Mouse (Mus musculus) myocyte (in vitro differentiated cells): Measurements from ENCODE around the gene Zan. TPM values are rescaled to one million over a fixed set of nuclear protein-coding genes. Genes with fewer than 3 reads are reported as not detected.

ENCODE experiments used
- H3K27me3 ChIP-seq: one replicate; pipeline ENCODE4 v1.6.1; 2011; ENCODE audit not compliant: control insufficient read depth, insufficient read depth, insufficient read length
- H3K36me3 ChIP-seq: one replicate; pipeline ENCODE4 v1.6.1; 2011; ENCODE audit not compliant: control insufficient read depth, insufficient read depth
- H3K4me2 ChIP-seq: one replicate; pipeline ENCODE4 v1.6.1; 2011; ENCODE audit warnings: low read depth, control low read depth
- H3K4me3 ChIP-seq: one replicate; pipeline ENCODE4 v1.5.1; 2011; ENCODE audit warnings: mild to moderate bottlenecking, control low read depth, moderate library complexity
- H3K79me2 ChIP-seq: one replicate; pipeline ENCODE4 v1.6.1; 2011; ENCODE audit not compliant: control insufficient read depth, insufficient read depth
- H3ac ChIP-seq: one replicate; pipeline ENCODE4 v1.6.1; 2011; ENCODE audit not compliant: control insufficient read depth, insufficient read length
- CEBPB ChIP-seq: IDR thresholded peaks from 2 replicates; pipeline ENCODE4 v1.6.1; 2011; ENCODE audit warnings: mild to moderate bottlenecking, moderate library complexity; ENCODE audit not compliant: poor library complexity, insufficient read depth, severe bottlenecking
- E2F4 ChIP-seq: IDR thresholded peaks from one replicate; pipeline ENCODE4 v1.6.1; 2011; ENCODE audit warnings: mild to moderate bottlenecking, control low read depth, moderate library complexity; ENCODE audit not compliant: insufficient read depth
- MAX ChIP-seq: IDR thresholded peaks from one replicate; pipeline ENCODE4 v1.6.1; 2011; ENCODE audit warnings: low read depth, mild to moderate bottlenecking, control low read depth
- MYOD1 ChIP-seq, 3 experiments: IDR thresholded peaks; one replicate each; pipeline ENCODE4 v1.6.1; 2011; ENCODE audit warnings: control low read depth in 2 of 3, low read depth in 2 of 3, mild to moderate bottlenecking in 2 of 3, moderate library complexity in 1 of 3; ENCODE audit not compliant: insufficient read length in 2 of 3, control insufficient read depth in 1 of 3
- MYOG ChIP-seq, 3 experiments: IDR thresholded peaks; one replicate each; pipeline ENCODE4 v1.6.1; 2011; ENCODE audit warnings: control low read depth in 2 of 3, low read depth in 2 of 3, mild to moderate bottlenecking in 2 of 3; ENCODE audit not compliant: insufficient read length in 2 of 3, control insufficient read depth in 1 of 3, insufficient read depth in 1 of 3
- POLR2A ChIP-seq: IDR thresholded peaks from one replicate; pipeline ENCODE4 v1.6.1; 2011; ENCODE audit warnings: low read depth, mild to moderate bottlenecking, control low read depth, moderate library complexity; ENCODE audit not compliant: insufficient read length
- POLR2AphosphoS2 ChIP-seq: IDR thresholded peaks from one replicate; pipeline ENCODE4 v1.6.1; 2011; ENCODE audit warnings: low read depth, control low read depth; ENCODE audit not compliant: insufficient read length
- REST ChIP-seq: IDR thresholded peaks from one replicate; pipeline ENCODE4 v1.6.1; 2011; ENCODE audit warnings: mild to moderate bottlenecking, control low read depth, moderate library complexity; ENCODE audit not compliant: insufficient read depth, insufficient read length
- SRF ChIP-seq: IDR thresholded peaks from one replicate; pipeline ENCODE4 v1.6.1; 2011; ENCODE audit warnings: low read depth; ENCODE audit not compliant: control insufficient read depth, insufficient read length
- TCF12 ChIP-seq: IDR thresholded peaks from one replicate; pipeline ENCODE4 v1.6.1; 2011; ENCODE audit warnings: mild to moderate bottlenecking, control low read depth; ENCODE audit not compliant: poor library complexity, insufficient read depth, severe bottlenecking
- TCF3 ChIP-seq: IDR thresholded peaks from one replicate; pipeline ENCODE4 v1.6.1; 2011; ENCODE audit warnings: low read depth, control low read depth; ENCODE audit not compliant: insufficient read length
- USF1 ChIP-seq: IDR thresholded peaks from one replicate; pipeline ENCODE4 v1.6.1; 2011; ENCODE audit warnings: low read depth, mild to moderate bottlenecking, control low read depth, moderate library complexity
- polyA plus RNA-seq: library from polyadenylated mRNA; unstranded; fragments of >200 nt; fragmentation: generic; extraction: Trizol; gene quantifications from one replicate; pipeline ENCODE4 v1.2.1, GENCODE M21; 2012; ENCODE audit warnings: missing spikeins

Gene Zan
- polyA plus RNA-seq, 1 experiment, result 0.01 TPM

DNA sequence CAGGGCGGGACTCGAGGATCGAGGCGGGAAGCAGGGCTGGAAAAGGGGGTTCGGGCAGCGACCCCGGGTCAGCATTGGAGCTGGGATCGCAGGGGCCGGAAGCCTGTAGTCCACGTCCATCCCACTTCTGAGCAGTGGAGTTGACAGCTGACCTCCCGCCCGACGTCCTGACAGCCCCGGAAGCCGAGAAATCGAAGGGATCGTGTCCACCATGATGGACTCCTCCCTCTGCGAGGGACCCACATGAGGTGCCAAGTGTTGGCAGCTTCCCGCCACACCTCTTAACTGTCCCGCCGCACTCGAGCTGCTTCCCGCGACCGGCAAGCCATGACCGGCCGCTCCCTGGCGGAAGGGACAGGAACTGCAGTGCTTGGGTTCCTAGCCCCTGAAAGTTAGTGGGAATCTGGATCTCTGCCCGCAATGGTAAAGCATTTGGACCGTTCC, 25.8 kb upstream of the Zan start:
- no peaks in the 10 kb centered on the region for H3K36me3 ChIP-seq
- peak overlapping the region; percentile 58 for H3K4me3 ChIP-seq
- H3K27me3 ChIP-seq, result no peaks in the 10 kb centered on the region
- peak overlapping the region; percentile 94 for H3ac ChIP-seq
- TF ChIP-seq E2F4 (peak; percentile 62), POLR2AphosphoS2 (peak; percentile 52), MYOD1 (IDR thresholded peaks at IDR 0.05; ENCODE audit: control insufficient read depth in 1 of 3, insufficient read length in 2 of 3, low read depth in 2 of 3) (no peak), TCF3 (no peak), SRF (peak; percentile 30), POLR2A (peak; percentile 37), USF1 (no peak), REST (no peak), MYOG (IDR thresholded peaks at IDR 0.05; ENCODE audit: control insufficient read depth in 1 of 3, insufficient read depth in 1 of 3, insufficient read length in 2 of 3, low read depth in 2 of 3) (no peak)
- H3K79me2 ChIP-seq, result peaks cover 7% of the 10 kb centered on the region
- H3K4me2 ChIP-seq, result peak overlapping the region; percentile 68

DNA sequence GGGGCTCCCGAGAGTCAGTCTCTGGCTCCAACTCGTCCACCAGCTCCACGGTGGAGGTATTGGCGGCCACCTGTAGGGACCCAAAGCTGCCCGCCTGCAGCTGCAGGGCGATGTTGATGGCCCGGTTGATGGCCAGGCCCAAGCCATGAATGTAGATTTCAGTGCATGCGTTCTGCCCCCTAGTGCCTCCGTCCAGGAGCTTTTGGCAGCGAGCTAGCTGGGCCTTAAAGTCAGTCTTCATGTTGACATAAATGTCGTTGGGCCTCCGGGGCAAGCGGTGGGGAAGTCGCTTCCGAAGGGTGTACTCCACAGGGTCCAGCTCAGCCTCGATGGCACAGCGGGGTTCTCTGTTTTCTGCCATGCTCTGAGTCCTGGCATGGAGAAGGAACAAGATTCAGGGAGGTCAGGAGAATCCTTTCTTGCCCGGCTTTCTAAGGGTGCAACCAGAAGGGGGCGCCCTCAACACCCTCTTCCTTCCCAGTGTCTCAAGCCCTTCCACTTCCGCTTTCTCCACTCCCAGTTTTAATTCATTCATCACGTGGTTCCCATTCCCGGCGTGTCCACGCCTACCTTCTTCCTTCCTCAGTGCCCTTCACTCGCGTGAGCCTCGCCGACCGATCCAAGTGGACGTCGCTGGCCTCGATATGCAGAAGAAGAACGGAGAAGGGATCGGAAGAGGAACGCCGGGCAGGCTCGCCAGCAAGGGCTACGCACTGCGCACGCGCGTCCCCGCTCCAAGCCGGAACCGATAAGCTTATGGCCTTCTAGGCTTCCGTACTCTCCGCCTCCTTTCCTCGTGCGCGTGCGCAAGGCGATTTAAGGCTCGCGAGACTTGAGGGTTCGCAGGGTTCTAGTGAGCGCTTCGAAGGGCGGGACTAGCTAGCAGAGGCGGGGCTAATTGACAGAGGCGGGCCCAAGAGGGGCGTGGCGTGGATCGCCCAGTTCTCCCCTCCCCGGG, 25.1 kb upstream of the Zan start, which contains the start of gene Pop7:
Pop7 (minus strand) TSS at position 810 of the 958 bp plus-strand sequence.
- TF ChIP-seq CEBPB, result no peak
- no peak for TF ChIP-seq REST
- peak; percentile 23 for TF ChIP-seq MAX
- peak; percentile 15 for TF ChIP-seq E2F4
- no peak for TF ChIP-seq POLR2AphosphoS2
- TF ChIP-seq USF1, result peak; percentile 98
- no peak for TF ChIP-seq SRF
- no peak for TF ChIP-seq TCF12
- TF ChIP-seq MYOG (IDR thresholded peaks at IDR 0.05; ENCODE audit: control insufficient read depth in 1 of 3, insufficient read depth in 1 of 3, insufficient read length in 2 of 3, low read depth in 2 of 3), result no peak
- peak; percentile 46 for TF ChIP-seq POLR2A
- H3K36me3 ChIP-seq, result no peaks in the 10 kb centered on the region
- H3K79me2 ChIP-seq, result peaks cover 7% of the 10 kb centered on the region
- H3ac ChIP-seq, result peak within 1 kb of the TSS; percentile 94
- H3K4me2 ChIP-seq, result peak within 1 kb of the TSS; percentile 88
- H3K27me3 ChIP-seq, result peaks cover 5% of the 10 kb centered on the region
- peak within 1 kb of the TSS; percentile 58 for H3K4me3 ChIP-seq

DNA sequence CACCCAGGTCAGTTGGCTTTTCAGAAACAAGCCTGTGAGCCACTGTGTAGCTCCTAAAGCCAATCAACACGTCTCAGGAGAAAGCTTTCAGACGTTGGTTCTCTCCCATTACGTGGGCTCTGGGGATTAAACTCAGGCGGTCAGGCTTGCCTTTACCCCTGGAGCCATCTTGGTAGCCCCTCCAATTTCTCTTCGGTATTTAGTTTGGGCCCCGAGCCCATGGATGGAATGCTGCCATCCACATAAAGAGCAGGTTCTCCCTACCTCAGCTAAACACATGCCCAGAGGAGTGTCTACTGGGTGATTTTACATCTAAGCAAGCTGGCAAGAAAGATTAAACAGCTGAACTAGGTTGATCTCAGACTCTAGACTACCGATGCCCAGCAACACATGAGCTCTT, 23.3 kb upstream of the Zan start:
- Histone ChIP-seq H3K4me2 (no peak overlapping the region), H3ac (no peak overlapping the region), H3K79me2 (peaks cover 7% of the 10 kb centered on the region), H3K27me3 (peaks cover 12% of the 10 kb centered on the region), H3K4me3 (no peak overlapping the region), H3K36me3 (no peaks in the 10 kb centered on the region)
- no peak for TF ChIP-seq CEBPB
- TF ChIP-seq TCF12, result no peak
- no peak for TF ChIP-seq SRF

DNA sequence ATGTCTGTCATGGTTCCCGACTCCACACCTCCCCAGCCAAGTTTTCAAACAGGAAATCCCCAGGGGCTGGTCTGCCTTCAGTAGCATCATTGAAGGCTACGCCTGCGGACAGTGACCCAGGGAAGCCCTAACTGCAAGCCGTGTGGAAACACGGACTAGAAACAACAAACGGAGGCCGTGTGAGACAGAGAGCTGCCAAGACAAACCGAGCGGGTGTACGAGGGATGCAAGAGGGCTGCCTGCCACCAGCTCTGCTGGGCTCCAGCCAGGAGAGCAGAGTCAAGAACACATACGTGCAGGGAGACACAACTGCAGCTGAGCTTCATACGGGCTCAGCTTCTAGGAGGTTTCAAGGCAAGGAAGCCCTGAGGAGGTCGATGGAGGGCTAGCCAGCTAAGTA, 17.0 kb upstream of the Zan start:
- TF ChIP-seq MYOG (IDR thresholded peaks at IDR 0.05; ENCODE audit: control insufficient read depth in 1 of 3, insufficient read depth in 1 of 3, insufficient read length in 2 of 3, low read depth in 2 of 3) (no peak), CEBPB (no peak), USF1 (no peak), E2F4 (no peak), SRF (no peak), REST (no peak), POLR2A (no peak), POLR2AphosphoS2 (no peak), TCF12 (no peak), MAX (no peak), TCF3 (no peak), MYOD1 (IDR thresholded peaks at IDR 0.05; ENCODE audit: control insufficient read depth in 1 of 3, insufficient read length in 2 of 3, low read depth in 2 of 3) (no peak)
- no peak overlapping the region for H3K4me2 ChIP-seq
- no peaks in the 10 kb centered on the region for H3K79me2 ChIP-seq
- H3K27me3 ChIP-seq, result peaks cover 39% of the 10 kb centered on the region
- H3K4me3 ChIP-seq, result no peak overlapping the region
- no peak overlapping the region for H3ac ChIP-seq
- H3K36me3 ChIP-seq, result no peaks in the 10 kb centered on the region
